Mouse (Mus musculus): ENCODE data around the gene Nlrx1. TPM values are rescaled to one million over a fixed set of nuclear protein-coding genes. Genes with fewer than 3 reads are reported as not detected.

Gene Nlrx1
- polyA plus RNA-seq (2017; shearing (Covaris generic)): 5.8 TPM

DNA sequence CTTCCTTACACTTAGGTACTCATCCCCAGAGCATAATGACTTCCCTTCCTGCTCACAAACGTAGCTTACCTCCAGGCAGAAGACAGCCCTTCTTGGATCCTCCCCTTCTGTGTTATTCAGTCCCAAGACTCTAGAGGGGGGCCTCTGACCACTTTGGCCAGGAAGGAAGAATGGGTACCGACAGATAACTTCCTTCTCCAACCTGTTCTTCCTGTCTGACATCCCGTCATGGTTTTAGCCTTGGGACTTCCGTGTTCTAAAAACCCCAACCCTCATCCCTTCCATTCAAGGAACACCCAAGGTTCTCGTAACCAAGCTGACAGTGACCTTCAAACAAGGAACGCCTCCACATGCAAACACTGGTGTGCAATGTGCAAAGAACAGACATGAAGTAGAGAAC, at the start of gene Nlrx1:
TSS of gene Nlrx1 (minus strand) at position 168 of the 400 bp plus-strand sequence.

GRCm38 (mm10) chr9:44305466-44306079, 37.2 kb upstream of the Nlrx1 start, which contains the start of gene Hinfp:
Hinfp (minus strand) TSS chr9:44305671.

DNA sequence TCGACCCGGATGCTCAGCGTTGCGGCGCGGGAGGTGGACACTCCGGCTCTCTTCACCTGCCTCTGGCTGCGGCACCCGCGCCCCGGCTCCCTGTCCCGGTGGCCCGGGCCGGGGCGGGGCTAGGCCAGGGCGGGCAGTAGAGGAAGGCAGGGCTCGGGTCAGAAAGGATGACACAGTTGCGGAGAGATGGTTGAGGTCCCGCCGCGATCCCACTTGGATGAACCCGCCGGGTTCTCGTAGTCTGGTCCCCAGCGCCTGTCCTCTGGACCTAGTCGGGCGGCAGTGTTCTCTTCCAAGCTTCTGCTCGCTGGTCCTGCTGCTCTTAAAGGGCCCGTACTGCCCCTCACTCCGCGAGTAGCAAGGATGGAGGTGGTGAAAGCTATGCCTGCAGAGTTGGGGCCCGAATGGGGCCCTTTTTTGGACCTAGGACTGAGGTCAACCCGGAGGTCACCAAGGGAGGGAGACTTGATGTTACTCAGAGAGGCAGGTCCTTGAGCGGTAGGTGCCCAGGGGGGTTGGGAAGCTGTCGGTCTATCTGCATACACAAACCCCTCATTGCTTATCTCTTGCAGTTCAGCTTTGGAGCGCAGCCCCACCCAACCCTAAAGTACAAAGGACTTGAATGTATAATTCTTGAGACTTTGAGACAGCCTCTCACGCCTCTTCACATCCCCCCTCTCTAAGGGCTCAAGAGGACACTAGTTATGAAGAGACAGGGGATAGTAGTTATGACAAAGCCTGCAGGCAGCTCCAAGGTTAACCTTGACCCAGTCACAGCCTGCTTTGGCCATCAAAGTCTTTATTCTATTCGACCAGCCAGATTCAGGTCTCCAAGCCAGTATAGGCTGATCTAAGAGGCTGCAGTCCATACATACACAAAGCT, 19.9 kb upstream of the Nlrx1 start, which contains the start of gene Abcg4:
TSS of gene Abcg4 (minus strand) at position 540 of the 883 bp plus-strand sequence.

GRCm38 (mm10) chr9:44251314-44251713, 17.1 kb downstream of the Nlrx1 start, which contains the start of gene Pdzd3:
Pdzd3 (minus strand) TSS chr9:44251471.

DNA sequence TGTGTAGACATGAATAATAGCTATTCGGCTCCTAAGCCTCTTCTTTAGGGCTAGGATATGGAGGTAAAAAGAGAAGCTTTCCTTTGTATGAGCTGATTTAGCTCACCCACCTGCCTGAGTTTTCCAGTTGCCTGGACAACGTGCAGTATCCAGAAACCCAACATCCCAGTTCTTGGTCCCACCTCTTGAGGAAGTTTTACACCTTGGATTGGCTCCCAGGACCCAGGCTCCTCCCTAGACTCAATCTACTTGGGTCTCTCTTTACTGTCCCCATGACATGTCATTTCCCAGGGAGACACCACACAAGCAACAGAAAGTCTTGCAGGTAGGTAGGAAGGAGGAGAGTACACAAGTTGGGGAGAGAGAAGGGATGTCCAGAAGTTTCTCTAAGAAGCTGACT, 28.0 kb downstream of the Nlrx1 start, which contains the start of gene Ccdc153:
TSS of gene Ccdc153 (plus strand) at position 278 of the 400 bp plus-strand sequence.

GRCm38 (mm10) chr9:44233802-44234478, 34.5 kb downstream of the Nlrx1 start, which contains the start of gene Cbl:
Cbl (minus strand) TSS chr9:44234049.

Other genes with a start within 250 kb of the Nlrx1 start
- gene Thy1, start 225.2 kb downstream of the Nlrx1 start, polyA plus RNA-seq (2017; shearing (Covaris generic)): 142 TPM
- 34.1 TPM for gene Usp2, start 201.6 kb downstream of the Nlrx1 start, polyA plus RNA-seq (2017; shearing (Covaris generic))
- not detected for gene Mfrp, start 166.9 kb downstream of the Nlrx1 start, polyA plus RNA-seq (2017; shearing (Covaris generic))
- not detected for gene C1qtnf5, start 161.4 kb downstream of the Nlrx1 start, polyA plus RNA-seq (2017; shearing (Covaris generic))
- gene Gm49380, start 155.1 kb downstream of the Nlrx1 start, polyA plus RNA-seq (2017; shearing (Covaris generic)): not detected
- 19.4 TPM for gene Rnf26, start 155.1 kb downstream of the Nlrx1 start, polyA plus RNA-seq (2017; shearing (Covaris generic))
- gene Mcam, start 134.1 kb downstream of the Nlrx1 start, polyA plus RNA-seq (2017; shearing (Covaris generic)): 0.36 TPM
- 41.9 TPM for gene Cbl, start 34.5 kb downstream of the Nlrx1 start, polyA plus RNA-seq (2017; shearing (Covaris generic))
- not detected for gene Ccdc153, start 27.9 kb downstream of the Nlrx1 start, polyA plus RNA-seq (2017; shearing (Covaris generic))
- gene Pdzd3, start 17.1 kb downstream of the Nlrx1 start, polyA plus RNA-seq (2017; shearing (Covaris generic)): 0.29 TPM
- gene Abcg4, start 20.0 kb upstream of the Nlrx1 start, polyA plus RNA-seq (2017; shearing (Covaris generic)): not detected
- 41.8 TPM for gene Hinfp, start 37.1 kb upstream of the Nlrx1 start, polyA plus RNA-seq (2017; shearing (Covaris generic))
- 17.8 TPM for gene C2cd2l, start 51.7 kb upstream of the Nlrx1 start, polyA plus RNA-seq (2017; shearing (Covaris generic))
- 10.2 TPM for gene Dpagt1, start 57.4 kb upstream of the Nlrx1 start, polyA plus RNA-seq (2017; shearing (Covaris generic))
- 51.5 TPM for gene H2afx, start 66.1 kb upstream of the Nlrx1 start, polyA plus RNA-seq (2017; shearing (Covaris generic))
- gene Hmbs, start 75.6 kb upstream of the Nlrx1 start, polyA plus RNA-seq (2017; shearing (Covaris generic)): 16.5 TPM
- gene Vps11, start 93.1 kb upstream of the Nlrx1 start, polyA plus RNA-seq (2017; shearing (Covaris generic)): 60.2 TPM
- gene Hyou1, start 110.9 kb upstream of the Nlrx1 start, polyA plus RNA-seq (2017; shearing (Covaris generic)): 16.7 TPM
- gene Slc37a4, start 128.3 kb upstream of the Nlrx1 start, polyA plus RNA-seq (2017; shearing (Covaris generic)): 12.4 TPM
- gene Rps25, start 138.5 kb upstream of the Nlrx1 start, polyA plus RNA-seq (2017; shearing (Covaris generic)): 1,991 TPM
- 84.5 TPM for gene Trappc4, start 139.0 kb upstream of the Nlrx1 start, polyA plus RNA-seq (2017; shearing (Covaris generic))
- 44.7 TPM for gene Ccdc84, start 150.0 kb upstream of the Nlrx1 start, polyA plus RNA-seq (2017; shearing (Covaris generic))
- gene Foxr1, start 172.5 kb upstream of the Nlrx1 start, polyA plus RNA-seq (2017; shearing (Covaris generic)): 0.64 TPM
- not detected for gene Upk2, start 186.4 kb upstream of the Nlrx1 start, polyA plus RNA-seq (2017; shearing (Covaris generic))
- gene Bcl9l, start 214.2 kb upstream of the Nlrx1 start, polyA plus RNA-seq (2017; shearing (Covaris generic)): 22.4 TPM